Mouse (Mus musculus) ovary, adult 18-20 months (tissue): ENCODE measurements around the gene Hip1r.
"Not testable (repeated sequence)": the region's sequence is repeated elsewhere in the genome, so short reads cannot be mapped to it uniquely, and the experiment has no call there.

Source experiments
- DNase-seq: peaks from one replicate; pipeline ENCODE4 v3.0.0; 2022; ENCODE audit warnings: low spot score, mixed read lengths

Hip1r gene

GRCm38 (mm10) chr5:124039602-124040001 is 66.2 kb downstream of the Hip1r start:
- no peak for DNase-seq

DNA sequence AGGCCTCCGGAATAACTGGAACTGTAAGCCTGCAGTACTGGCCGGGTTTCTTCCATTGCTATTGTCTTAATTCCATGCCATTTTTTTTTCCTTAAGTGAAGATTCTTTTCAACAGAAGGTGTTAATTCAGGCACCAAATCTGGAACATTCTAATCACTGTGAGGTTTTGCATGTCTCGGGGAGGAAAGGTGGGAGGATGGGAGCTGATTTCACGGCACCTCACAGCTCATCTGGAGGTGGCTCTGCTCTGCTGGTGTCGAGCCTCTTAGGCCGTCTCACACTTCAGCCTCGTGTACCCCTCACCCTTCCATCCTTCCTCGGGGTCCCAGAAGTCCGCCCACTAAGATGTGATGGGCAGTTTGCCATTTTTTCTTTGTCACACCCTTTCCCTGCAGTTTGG is 67.7 kb downstream of the Hip1r start:
- DNase-seq: no peak

DNA sequence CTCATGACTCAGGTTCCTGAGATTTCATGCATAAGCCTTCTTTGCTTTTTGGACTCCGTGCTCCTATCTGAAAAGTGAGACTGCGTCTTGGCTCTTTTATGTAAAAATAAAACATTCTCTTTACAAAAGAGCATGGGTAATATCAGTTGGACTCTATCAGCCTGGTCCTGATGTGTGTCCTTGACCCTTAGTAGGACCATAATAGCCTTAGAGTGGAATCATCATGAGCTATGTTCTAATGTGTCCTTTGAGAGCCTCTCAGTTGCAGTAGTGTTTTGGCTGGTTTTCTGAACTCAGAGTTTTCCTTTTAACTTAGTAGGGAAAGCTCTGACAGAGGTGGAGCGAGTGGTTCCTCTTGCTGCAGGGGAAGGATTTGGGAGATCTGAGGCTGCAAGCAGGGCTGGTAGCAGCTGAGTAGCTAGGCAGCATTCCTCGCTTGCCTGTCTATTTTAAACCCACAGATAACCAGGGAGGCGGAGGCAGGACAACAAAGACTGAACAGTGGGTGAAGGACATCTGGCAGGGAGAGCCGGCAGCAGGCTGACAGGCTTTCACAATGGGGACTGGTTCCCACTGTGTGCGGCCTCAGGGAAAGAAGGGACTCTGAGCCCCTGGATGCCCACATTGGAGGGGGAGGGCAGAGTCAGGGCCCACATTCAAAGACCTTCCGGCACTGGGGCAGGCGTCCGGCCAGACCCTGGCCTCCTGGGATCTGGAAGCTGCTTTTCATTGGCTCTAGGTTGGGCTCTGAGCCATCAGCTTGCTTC is 70.0 kb downstream of the Hip1r start:
- peak; percentile 80 for DNase-seq

GRCm38 (mm10) chr5:124043999-124044398 is 70.6 kb downstream of the Hip1r start:
- DNase-seq: no peak

DNA sequence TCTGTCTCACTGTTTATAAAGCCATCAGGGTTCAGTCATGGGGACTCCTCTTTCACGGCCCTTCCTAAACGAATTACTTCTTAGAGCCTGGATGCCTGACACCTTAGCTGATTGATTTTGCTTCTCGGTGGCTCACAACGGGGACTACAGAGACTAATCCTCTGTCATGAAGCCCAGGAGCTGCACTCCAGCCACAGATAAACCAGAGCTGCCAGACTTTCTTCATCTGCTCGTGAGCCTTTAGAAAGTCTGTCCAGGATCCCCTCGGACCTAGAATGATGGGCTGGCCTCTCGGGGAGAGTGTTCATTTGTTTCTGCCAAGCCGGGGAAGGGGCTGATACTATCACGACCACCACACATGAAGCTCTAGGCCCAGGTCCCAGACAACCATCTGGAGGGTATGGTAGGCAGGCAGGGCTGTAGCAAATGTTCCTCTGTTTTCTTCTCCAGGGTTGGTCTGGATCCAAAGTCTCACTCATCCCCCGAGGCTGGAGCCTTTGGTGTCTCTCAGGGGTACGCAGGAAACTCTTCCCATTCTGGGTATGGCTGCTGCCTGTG is 72.1 kb downstream of the Hip1r start:
- no peak for DNase-seq

GRCm38 (mm10) chr5:124046741-124047401 is 73.4 kb downstream of the Hip1r start:
- no peak for DNase-seq

DNA sequence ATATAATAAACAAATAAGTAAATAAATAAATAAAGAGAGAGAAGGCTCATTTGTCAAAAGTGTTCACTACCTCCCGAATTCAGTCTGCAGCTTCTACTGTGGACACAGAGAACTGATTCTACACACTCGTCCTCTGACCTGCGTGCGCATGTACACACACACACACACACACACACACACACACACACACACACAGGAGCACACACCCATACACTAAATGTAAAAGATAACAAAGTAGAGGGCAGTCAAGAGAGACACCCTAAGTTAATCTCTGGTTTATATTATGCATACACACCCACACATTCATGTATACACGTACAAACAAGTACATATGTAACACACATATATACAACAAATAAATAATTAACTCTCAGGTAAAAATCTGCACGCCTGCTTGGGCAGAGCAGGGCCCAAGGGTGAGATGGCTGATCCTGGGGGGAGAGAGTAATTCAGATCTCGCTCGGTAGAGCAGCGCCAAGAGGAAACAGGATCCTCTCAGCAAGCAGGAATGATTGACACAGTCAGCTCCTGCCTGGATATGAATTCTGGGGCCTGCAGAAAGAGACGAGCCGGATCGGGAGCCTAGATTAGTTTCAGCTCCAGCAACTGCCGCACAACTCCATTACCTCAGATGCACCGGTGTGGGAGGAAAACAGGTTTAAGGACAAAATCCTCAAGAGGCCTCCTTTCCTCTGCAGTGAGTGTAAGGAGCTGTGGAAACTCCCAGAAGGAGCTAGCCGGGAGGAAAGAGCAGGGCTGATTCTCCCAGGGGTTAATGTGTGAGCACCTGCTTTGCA is 76.0 kb downstream of the Hip1r start:
- DNase-seq: no peak

- DNase-seq: no peak
These were observed 76.9 kb downstream of the Hip1r start for GRCm38 (mm10) chr5:124050095-124051050.

GRCm38 (mm10) chr5:124051899-124052491 is 78.6 kb downstream of the Hip1r start:
- DNase-seq: no peak

- DNase-seq: not testable (repeated sequence)
These were observed 79.2 kb downstream of the Hip1r start for GRCm38 (mm10) chr5:124052641-124053040.
